Mouse (Mus musculus): ENCODE data around the gene Ube2v1.

GRCm38 (mm10) chr2:167563703-167564102 is 68.2 kb downstream of the Ube2v1 start:
- TF ChIP-seq CTCF (conservative IDR thresholded peaks at IDR 0.05; ENCODE audit: low read length): no peak
- no peak for TF ChIP-seq NANOG (IDR thresholded peaks at IDR 0.05; ENCODE audit: borderline replicate concordance, low read length)
- TF ChIP-seq POU5F1 (IDR thresholded peaks at IDR 0.05; ENCODE audit: borderline replicate concordance, low read length): no peak

Measured in E14TG2a.4 (cell line).